Mouse (Mus musculus): Measurements from ENCODE around the gene Arel1. TPM values are rescaled to one million over a fixed set of nuclear protein-coding genes. Genes with fewer than 3 reads are reported as not detected.

The Arel1 gene
- polyA plus RNA-seq, 1 experiment from 2014 or later = 17.1 TPM

DNA sequence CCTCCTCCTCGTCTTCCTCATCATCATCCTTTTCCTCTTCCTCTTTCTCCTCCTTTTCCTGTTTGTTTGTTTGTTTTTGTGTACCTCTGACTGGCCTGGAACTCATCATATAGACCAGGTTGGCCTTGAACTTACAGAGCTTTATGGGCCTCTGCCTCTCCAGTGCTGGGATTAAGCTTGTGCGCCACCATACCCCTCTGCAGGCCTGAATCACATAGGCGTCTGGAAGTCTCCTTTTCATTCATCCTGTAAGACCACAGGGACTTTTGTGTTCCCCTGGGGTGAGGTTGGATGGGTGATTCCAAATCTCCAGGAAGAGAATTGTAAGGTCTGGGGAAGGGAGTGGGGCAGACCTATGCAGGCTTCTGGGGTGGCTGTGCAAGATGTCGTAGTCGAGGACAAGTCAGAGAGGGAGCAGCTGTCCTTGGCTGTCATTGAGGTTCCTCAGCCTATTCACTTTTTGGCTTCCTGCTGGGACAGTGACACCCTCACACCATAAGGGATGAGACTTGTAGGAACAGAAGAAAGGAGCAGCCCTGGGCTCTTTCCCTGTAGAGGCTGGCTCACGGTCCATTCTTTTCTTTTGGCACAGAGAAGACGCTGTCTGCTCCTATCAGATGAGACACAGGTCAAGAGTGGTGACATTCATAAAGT is 86.2 kb downstream of the Arel1 start:
- Histone ChIP-seq H3K27ac (ENCODE audit: low read depth) (peak overlapping the region; percentile 30; the same call in 1 of the 2 replicates), H3K4me1 (ENCODE audit: insufficient read depth) (no peaks in the 10 kb centered on the region), H3K9me3 (ENCODE audit: low read depth, low read length) (no peaks in the 10 kb centered on the region), H3K9ac (no peak overlapping the region), H3K4me2 (no peak overlapping the region), H3K36me3 (ENCODE audit: insufficient read depth) (no peaks in the 10 kb centered on the region), H3K27me3 (ENCODE audit: insufficient read depth, low read length) (no peaks in the 10 kb centered on the region), H3K4me3 (ENCODE audit: low read depth, low read length) (no peak overlapping the region)
- DNase-seq (peak; percentile 28), ATAC-seq (ENCODE audit: insufficient read depth) (0 out of 2 replicates have a peak, but pooled peaks have one; percentile 18)
- WGBS = 71% methylated on average over 7 of the region's 7 CpGs
- no peak for TF ChIP-seq CTCF (IDR thresholded peaks at IDR 0.05; ENCODE audit: low read depth)

DNA sequence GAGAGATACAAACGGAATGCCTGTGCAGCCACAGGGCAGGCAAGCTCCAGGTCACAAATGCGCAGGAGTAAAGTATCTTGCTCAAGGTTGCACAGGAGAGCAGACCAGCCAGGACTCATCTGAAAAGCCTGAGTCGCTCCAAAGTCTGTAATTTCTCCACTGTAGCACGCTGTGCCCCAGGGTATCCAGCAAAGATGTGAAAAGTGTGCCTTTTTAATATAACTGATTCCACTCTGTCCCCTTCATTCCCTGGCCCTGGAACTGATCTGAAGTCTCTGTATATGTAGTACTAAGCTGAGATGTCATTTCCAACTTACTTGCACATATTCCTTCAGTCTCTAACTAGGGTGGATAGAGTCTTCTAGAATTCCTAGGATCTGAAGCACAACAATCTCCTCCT is 87.9 kb downstream of the Arel1 start:
- Histone ChIP-seq H3K27ac (ENCODE audit: low read depth) (no peak overlapping the region), H3K4me3 (ENCODE audit: low read depth, low read length) (no peak overlapping the region), H3K4me2 (no peak overlapping the region), H3K9ac (no peak overlapping the region), H3K4me1 (ENCODE audit: insufficient read depth) (no peaks in the 10 kb centered on the region), H3K36me3 (ENCODE audit: insufficient read depth) (no peaks in the 10 kb centered on the region), H3K27me3 (ENCODE audit: insufficient read depth, low read length) (peaks cover 7% of the 10 kb centered on the region; the same call in 1 of the 2 replicates), H3K9me3 (ENCODE audit: low read depth, low read length) (no peaks in the 10 kb centered on the region)
- ATAC-seq (ENCODE audit: insufficient read depth) (no peak), DNase-seq (no peak)
- no peak for TF ChIP-seq CTCF (IDR thresholded peaks at IDR 0.05; ENCODE audit: low read depth)
- WGBS = 79% methylated on average over 4 of the region's 4 CpGs

DNA sequence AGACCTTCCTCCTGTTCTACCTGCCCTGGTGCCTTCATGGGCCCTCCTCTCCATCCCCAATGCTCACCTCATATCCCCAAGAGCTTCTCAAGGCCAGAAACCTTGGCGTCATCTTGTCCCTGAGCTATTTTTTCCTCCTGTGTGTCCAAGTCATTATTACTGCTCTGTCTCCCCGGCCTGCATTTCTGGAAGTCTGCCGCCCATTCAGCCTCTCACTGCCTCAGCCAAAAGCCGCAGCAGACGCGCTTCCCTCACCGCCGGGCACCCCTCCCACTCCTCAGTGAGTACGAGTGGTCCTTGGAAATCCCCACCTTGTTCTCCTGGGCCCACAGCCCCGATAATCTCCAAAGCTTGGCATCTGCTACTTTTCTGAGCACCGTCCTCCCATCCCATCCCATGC is 90.6 kb downstream of the Arel1 start:
- peaks cover 34% of the 10 kb centered on the region for H3K27me3 ChIP-seq (ENCODE audit: insufficient read depth, low read length)
- H3K36me3 ChIP-seq (ENCODE audit: insufficient read depth) = no peaks in the 10 kb centered on the region
- H3K27ac ChIP-seq (ENCODE audit: low read depth) = no peak overlapping the region
- DNase-seq (no peak), ATAC-seq (ENCODE audit: insufficient read depth) (no peak)
- 52% methylated on average over 11 of the region's 11 CpGs for WGBS
- no peak overlapping the region for H3K4me3 ChIP-seq (ENCODE audit: low read depth, low read length)
- 0 out of 2 replicates have a peak, but pooled peaks cover 4% of the 10 kb centered on the region for H3K4me1 ChIP-seq (ENCODE audit: insufficient read depth)
- H3K4me2 ChIP-seq = no peak overlapping the region
- no peaks in the 10 kb centered on the region for H3K9me3 ChIP-seq (ENCODE audit: low read depth, low read length)
- no peak overlapping the region for H3K9ac ChIP-seq
- no peak for TF ChIP-seq CTCF (IDR thresholded peaks at IDR 0.05; ENCODE audit: low read depth)

DNA sequence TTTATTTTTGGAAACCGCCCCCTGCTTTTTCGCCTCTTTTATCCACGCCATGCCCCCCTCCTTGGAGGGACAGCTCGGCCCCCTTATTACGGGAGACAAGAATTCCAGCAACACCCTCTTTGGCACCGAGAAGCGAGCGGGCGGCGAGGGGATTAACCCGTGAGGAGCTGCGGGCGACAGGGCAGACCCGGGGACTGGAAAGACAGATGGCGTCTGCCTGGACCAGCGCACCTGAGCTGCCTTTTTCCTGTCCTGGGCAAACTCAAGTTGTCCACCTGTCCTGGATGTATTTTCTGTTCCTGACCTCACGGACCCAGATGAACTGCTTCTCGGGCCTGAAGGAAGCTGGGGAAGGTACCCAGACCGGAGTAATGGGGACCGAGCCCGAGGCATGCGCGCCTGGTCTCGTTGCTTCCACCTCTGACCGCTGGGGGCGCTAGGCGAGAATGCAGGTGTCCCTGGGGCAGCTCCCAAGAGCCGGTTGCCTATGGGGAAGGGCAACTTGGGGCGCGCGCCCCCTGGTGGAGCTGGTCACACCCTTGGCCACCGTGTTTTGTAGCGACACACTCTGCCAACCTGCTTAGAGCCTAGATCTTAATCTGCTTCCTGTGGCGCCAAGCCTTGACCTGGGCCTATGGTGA is 94.1 kb downstream of the Arel1 start, which contains the start of gene Ltbp2:
Ltbp2 (minus strand) TSS at position 52 of the 641 bp plus-strand sequence.
- H3K4me3 ChIP-seq (ENCODE audit: low read depth, low read length) = peak within 1 kb of the TSS; percentile 42
- no peak within 1 kb of the TSS for H3K27ac ChIP-seq (ENCODE audit: low read depth)
- H3K27me3 ChIP-seq (ENCODE audit: insufficient read depth, low read length) = peaks cover 48% of the 10 kb centered on the region
- peak; percentile 98 for TF ChIP-seq CTCF (IDR thresholded peaks at IDR 0.05; ENCODE audit: low read depth)
- H3K4me1 ChIP-seq (ENCODE audit: insufficient read depth) = 0 out of 2 replicates have a peak, but pooled peaks cover 4% of the 10 kb centered on the region
- peak within 1 kb of the TSS; percentile 48 for H3K9ac ChIP-seq
- peak; percentile 74 for ATAC-seq (ENCODE audit: insufficient read depth)
- H3K9me3 ChIP-seq (ENCODE audit: low read depth, low read length) = no peaks in the 10 kb centered on the region
- DNase-seq = peak; percentile 86
- H3K4me2 ChIP-seq = peak within 1 kb of the TSS; percentile 64
- H3K36me3 ChIP-seq (ENCODE audit: insufficient read depth) = no peaks in the 10 kb centered on the region
- 3% methylated on average over 34 of the region's 34 CpGs for WGBS

DNA sequence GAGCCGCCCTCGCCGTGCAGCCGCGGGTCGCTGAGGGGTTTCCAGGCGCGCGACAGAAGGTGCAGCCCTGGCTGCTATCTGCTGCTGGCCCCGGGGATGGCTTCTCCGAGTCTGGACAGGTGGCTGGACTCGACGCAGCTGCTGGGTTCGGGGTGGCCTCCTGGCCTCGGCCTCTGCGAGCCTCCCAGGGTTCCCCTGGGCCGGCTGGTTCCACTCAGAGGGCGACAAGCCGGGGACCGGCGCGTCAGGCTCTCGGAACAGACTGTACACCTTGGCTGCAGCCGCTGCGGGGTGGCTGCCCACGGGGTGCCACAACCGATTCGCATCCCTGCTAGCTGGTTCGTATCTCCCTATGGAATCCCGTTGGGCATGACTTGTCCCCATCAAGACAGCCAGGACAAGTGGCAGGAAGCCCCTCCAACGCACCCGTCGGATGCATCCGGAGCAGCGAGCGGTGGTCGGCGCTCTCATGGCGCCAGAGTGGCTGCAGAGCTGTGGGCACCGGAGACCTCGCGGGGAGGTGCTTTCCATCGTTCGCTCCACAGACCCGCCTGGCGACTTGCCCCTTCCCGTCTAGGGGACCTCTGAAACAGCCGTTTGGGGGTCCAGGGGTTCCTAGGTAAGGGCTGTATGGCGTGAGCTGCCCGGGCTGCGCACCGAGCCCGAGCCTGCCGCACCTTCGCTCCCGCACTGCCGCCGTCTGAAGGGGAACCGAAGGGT is 94.8 kb downstream of the Arel1 start:
- under 1% methylated on average over 59 of the region's 59 CpGs for WGBS
- 0 out of 2 replicates have a peak, but pooled peaks cover 4% of the 10 kb centered on the region for H3K4me1 ChIP-seq (ENCODE audit: insufficient read depth)
- DNase-seq (peak; percentile 44), ATAC-seq (ENCODE audit: insufficient read depth) (peak; percentile 27; the same call in 1 of the 2 replicates)
- H3K27me3 ChIP-seq (ENCODE audit: insufficient read depth, low read length) = peaks cover 48% of the 10 kb centered on the region
- no peaks in the 10 kb centered on the region for H3K36me3 ChIP-seq (ENCODE audit: insufficient read depth)
- no peaks in the 10 kb centered on the region for H3K9me3 ChIP-seq (ENCODE audit: low read depth, low read length)
- peak overlapping the region; percentile 42 for H3K4me3 ChIP-seq (ENCODE audit: low read depth, low read length)
- H3K4me2 ChIP-seq = peak overlapping the region; percentile 64
- peak overlapping the region; percentile 48 for H3K9ac ChIP-seq
- no peak for TF ChIP-seq CTCF (IDR thresholded peaks at IDR 0.05; ENCODE audit: low read depth)
- no peak overlapping the region for H3K27ac ChIP-seq (ENCODE audit: low read depth)

DNA sequence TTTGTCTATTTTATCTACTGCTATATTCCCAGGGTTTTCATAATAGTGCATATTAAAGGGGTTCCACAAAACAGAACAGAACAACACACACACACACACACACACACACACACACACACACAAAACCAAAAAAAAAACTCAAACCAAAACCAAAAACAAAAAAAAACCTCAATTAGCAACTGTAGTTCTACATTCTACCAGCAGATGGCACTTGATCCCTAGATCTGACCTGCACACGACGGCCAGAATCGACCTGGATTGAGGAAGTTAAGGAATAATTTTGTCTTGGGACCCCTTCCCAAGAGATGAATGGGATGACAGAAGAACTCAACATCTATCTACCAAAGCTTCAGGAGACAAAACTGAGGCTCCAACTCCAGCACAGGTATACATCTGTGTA is 97.3 kb downstream of the Arel1 start:
- no peak overlapping the region for H3K27ac ChIP-seq (ENCODE audit: low read depth)
- peaks cover 48% of the 10 kb centered on the region for H3K27me3 ChIP-seq (ENCODE audit: insufficient read depth, low read length)
- H3K9ac ChIP-seq = no peak overlapping the region
- TF ChIP-seq CTCF (IDR thresholded peaks at IDR 0.05; ENCODE audit: low read depth) = peak; percentile 80
- DNase-seq (peak; percentile 83), ATAC-seq (ENCODE audit: insufficient read depth) (no peak)
- no peak overlapping the region for H3K4me3 ChIP-seq (ENCODE audit: low read depth, low read length)
- no peaks in the 10 kb centered on the region for H3K9me3 ChIP-seq (ENCODE audit: low read depth, low read length)
- H3K4me2 ChIP-seq = no peak overlapping the region
- H3K4me1 ChIP-seq (ENCODE audit: insufficient read depth) = 0 out of 2 replicates have a peak, but pooled peaks cover 4% of the 10 kb centered on the region
- H3K36me3 ChIP-seq (ENCODE audit: insufficient read depth) = no peaks in the 10 kb centered on the region
- WGBS = under 1% methylated on average over 3 of the region's 3 CpGs

DNA sequence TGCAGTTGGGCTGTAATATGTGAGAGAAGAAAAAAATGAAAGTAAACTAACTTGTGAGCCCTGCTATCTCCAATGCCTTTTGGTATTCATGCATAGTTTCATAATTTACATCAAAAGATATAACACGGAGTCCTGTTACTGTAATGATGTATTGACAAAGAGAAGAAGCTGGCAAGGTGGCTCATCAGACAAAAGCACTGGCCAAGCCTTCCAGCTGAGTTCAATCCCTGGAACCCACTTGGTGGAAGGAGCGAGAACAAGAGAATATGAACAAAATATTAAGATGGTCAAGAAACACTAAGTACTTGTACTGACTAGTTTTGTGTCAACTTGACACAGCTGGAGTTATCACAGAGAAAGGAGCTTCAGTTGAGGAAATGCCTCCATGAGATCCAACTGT is 98.4 kb downstream of the Arel1 start:
- no peaks in the 10 kb centered on the region for H3K9me3 ChIP-seq (ENCODE audit: low read depth, low read length)
- peaks cover 36% of the 10 kb centered on the region for H3K27me3 ChIP-seq (ENCODE audit: insufficient read depth, low read length)
- H3K4me3 ChIP-seq (ENCODE audit: low read depth, low read length) = no peak overlapping the region
- H3K9ac ChIP-seq = no peak overlapping the region
- H3K27ac ChIP-seq (ENCODE audit: low read depth) = no peak overlapping the region
- WGBS = 47% methylated on average over 2 of the region's 2 CpGs
- H3K4me1 ChIP-seq (ENCODE audit: insufficient read depth) = 0 out of 2 replicates have a peak, but pooled peaks cover 4% of the 10 kb centered on the region
- no peak for TF ChIP-seq CTCF (IDR thresholded peaks at IDR 0.05; ENCODE audit: low read depth)
- H3K4me2 ChIP-seq = no peak overlapping the region
- no peaks in the 10 kb centered on the region for H3K36me3 ChIP-seq (ENCODE audit: insufficient read depth)
- ATAC-seq (ENCODE audit: insufficient read depth) (no peak), DNase-seq (no peak)

Other genes with a start within 250 kb of the Arel1 start
- 106 and 107 TPM in 2 replicates for gene Npc2, start 197.7 kb downstream of the Arel1 start, polyA plus RNA-seq (2014; fragmentation: Nextera tagmentation; extraction: Ambion mirVana)
- 126 and 131 TPM in 2 replicates for gene Isca2, start 197.6 kb downstream of the Arel1 start, polyA plus RNA-seq (2014; fragmentation: Nextera tagmentation; extraction: Ambion mirVana)
- gene Ltbp2, start 94.4 kb downstream of the Arel1 start, polyA plus RNA-seq (2014; fragmentation: Nextera tagmentation; extraction: Ambion mirVana) = 6.8 and 6.9 TPM in 2 replicates
- 147 TPM in 2 replicates for gene Fcf1, start within 50 bp of the Arel1 start, polyA plus RNA-seq (2014; fragmentation: Nextera tagmentation; extraction: Ambion mirVana)
- 38.5 and 39.7 TPM in 2 replicates for gene Ylpm1, start 25.4 kb upstream of the Arel1 start, polyA plus RNA-seq (2014; fragmentation: Nextera tagmentation; extraction: Ambion mirVana)
- 3.1 and 4.6 TPM in 2 replicates for gene Prox2, start 139.9 kb upstream of the Arel1 start, polyA plus RNA-seq (2014; fragmentation: Nextera tagmentation; extraction: Ambion mirVana)
- 112 and 115 TPM in 2 replicates for gene Dlst, start 139.9 kb upstream of the Arel1 start, polyA plus RNA-seq (2014; fragmentation: Nextera tagmentation; extraction: Ambion mirVana)
- 0.91 and 1.0 TPM in 2 replicates for gene Rps6kl1, start 180.4 kb upstream of the Arel1 start, polyA plus RNA-seq (2014; fragmentation: Nextera tagmentation; extraction: Ambion mirVana)
- gene Pgf, start 206.9 kb upstream of the Arel1 start, polyA plus RNA-seq (2014; fragmentation: Nextera tagmentation; extraction: Ambion mirVana) = 10.9 and 14.6 TPM in 2 replicates
- gene Eif2b2, start 248.6 kb upstream of the Arel1 start, polyA plus RNA-seq (2014; fragmentation: Nextera tagmentation; extraction: Ambion mirVana) = 91.4 and 99.9 TPM in 2 replicates